Mouse (Mus musculus) kidney, postnatal 0 days (tissue): ENCODE data around the gene Atp1a2. TPM values are rescaled to one million over a fixed set of nuclear protein-coding genes. Genes with fewer than 3 reads are reported as not detected.

Source experiments
- ATAC-seq: fragments of 200-750 bp; cut with Nextera tagmentation; replicated peaks from 2 replicates; pipeline ENCODE4 v1.8.0; 2017; ENCODE audit warnings: low read depth, moderate number of reproducible peaks, moderate TSS enrichment, moderate library complexity; ENCODE audit not compliant: low FRiP score
- DNase-seq: peaks from one replicate; pipeline ENCODE4 v3.0.0-alpha.2; 2016; ENCODE audit warnings: low spot score
- H3K27ac ChIP-seq: fragments of 300-500 bp; sonication (generic); 2 replicates; pipeline ENCODE4 v1.5.1; 2014; ENCODE audit warnings: mild to moderate bottlenecking
- H3K27me3 ChIP-seq: fragments of 300-500 bp; sonication (generic); 2 replicates; pipeline ENCODE4 v1.6.1; 2014; ENCODE audit warnings: low read length, mixed read lengths; ENCODE audit not compliant: insufficient read depth
- H3K36me3 ChIP-seq: fragments of 300-500 bp; sonication (generic); 2 replicates; pipeline ENCODE4 v1.6.1; 2014; ENCODE audit warnings: low read length, mixed read lengths; ENCODE audit not compliant: insufficient read depth
- H3K4me1 ChIP-seq: fragments of 300-500 bp; sonication (generic); replicated peaks from 2 replicates; pipeline ENCODE4 v1.6.1; 2014; ENCODE audit warnings: antibody characterized with exemption, low read length, mixed read lengths; ENCODE audit not compliant: insufficient read depth
- H3K4me2 ChIP-seq: fragments of 300-500 bp; sonication (generic); 2 replicates; pipeline ENCODE4 v1.6.1; 2014; ENCODE audit warnings: mild to moderate bottlenecking, low read length, moderate library complexity, mixed read lengths
- H3K4me3 ChIP-seq: fragments of 300-500 bp; sonication (generic); replicated peaks from 2 replicates; pipeline ENCODE4 v1.5.1; 2014; ENCODE audit warnings: low read depth, low read length
- H3K9ac ChIP-seq: fragments of 300-500 bp; sonication (generic); 2 replicates; pipeline ENCODE4 v1.6.1; 2014; ENCODE audit warnings: low read depth, low read length
- H3K9me3 ChIP-seq: fragments of 300-500 bp; sonication (generic); replicated peaks from 2 replicates; pipeline ENCODE4 v1.6.1; 2016; ENCODE audit warnings: low read length, inconsistent platforms, mixed read lengths
- CTCF ChIP-seq: IDR thresholded peaks from 2 replicates; pipeline ENCODE4 v1.5.1; 2016; ENCODE audit warnings: antibody characterized with exemption, low read depth, mild to moderate bottlenecking, moderate library complexity
- WGBS: fragments of 180-500 bp; shearing (Covaris S2); extraction: QIAGEN DNeasy Blood & Tissue Kit; methylation state at CpG from one replicate; pipeline ENCODE4 v1.1.7; 2014; 5-methylcytosine and 5-hydroxymethylcytosine counted together
- polyA plus RNA-seq: library from polyadenylated mRNA; unstranded; fragments of >200 nt; fragmentation: Nextera tagmentation; extraction: Ambion mirVana; gene quantifications from 2 replicates; pipeline ENCODE4 v1.2.1, GENCODE M21; 2015

Atp1a2 gene
- polyA plus RNA-seq, 1 experiment from 2014 or later, result 1.6 TPM

GRCm38 (mm10) chr1:172228209-172228608 lies 69.7 kb downstream of the Atp1a2 start:
- ATAC-seq, result no peak
- Histone ChIP-seq H3K4me2 (no peak overlapping the region), H3K9me3 (no peaks in the 10 kb centered on the region), H3K4me3 (no peak overlapping the region), H3K27me3 (no peaks in the 10 kb centered on the region), H3K27ac (no peak overlapping the region), H3K36me3 (no peaks in the 10 kb centered on the region), H3K9ac (no peak overlapping the region), H3K4me1 (no peaks in the 10 kb centered on the region)
- no peak for DNase-seq
- no peak for TF ChIP-seq CTCF
- WGBS, result 93% methylated on average over 2 of the region's 2 CpGs

Other genes starting within 250 kb of the Atp1a2 start
- gene Nhlh1, start 240.5 kb downstream of the Atp1a2 start, polyA plus RNA-seq, result not detected in 2 replicates
- gene Copa, start 215.5 kb downstream of the Atp1a2 start, polyA plus RNA-seq, result 143 and 163 TPM in 2 replicates
- gene Ncstn, start 215.3 kb downstream of the Atp1a2 start, polyA plus RNA-seq, result 129 and 135 TPM in 2 replicates
- 133 and 136 TPM in 2 replicates for gene Pex19, start 171.3 kb downstream of the Atp1a2 start, polyA plus RNA-seq
- 110 and 123 TPM in 2 replicates for gene Dcaf8, start 150.0 kb downstream of the Atp1a2 start, polyA plus RNA-seq
- gene Pea15a, start 91.3 kb downstream of the Atp1a2 start, polyA plus RNA-seq, result 91.8 and 103 TPM in 2 replicates
- 2.4 and 3.1 TPM in 2 replicates for gene Casq1, start 78.2 kb downstream of the Atp1a2 start, polyA plus RNA-seq
- gene Atp1a4, start 39.6 kb downstream of the Atp1a2 start, polyA plus RNA-seq, result not detected in 2 replicates
- gene Igsf8, start 36.4 kb downstream of the Atp1a2 start, polyA plus RNA-seq, result 39.0 and 43.0 TPM in 2 replicates
- 0.03 and 0.06 TPM in 2 replicates for gene Kcnj9, start 31.3 kb upstream of the Atp1a2 start, polyA plus RNA-seq
- gene Kcnj10, start 43.1 kb upstream of the Atp1a2 start, polyA plus RNA-seq, result 3.3 and 4.2 TPM in 2 replicates
- gene Pigm, start 78.5 kb upstream of the Atp1a2 start, polyA plus RNA-seq, result 5.8 and 6.1 TPM in 2 replicates
- 1.3 and 2.3 TPM in 2 replicates for gene Slamf9, start 177.3 kb upstream of the Atp1a2 start, polyA plus RNA-seq
- gene Igsf9, start 183.7 kb upstream of the Atp1a2 start, polyA plus RNA-seq, result 12.5 and 13.3 TPM in 2 replicates
- gene Tagln2, start 202.0 kb upstream of the Atp1a2 start, polyA plus RNA-seq, result 225 and 250 TPM in 2 replicates
- gene Cfap45, start 222.7 kb upstream of the Atp1a2 start, polyA plus RNA-seq, result 1.1 and 1.3 TPM in 2 replicates